Mouse (Mus musculus) MEL (cell line): ENCODE measurements at regions not wholly inside any gene's neighbourhood (a gene's known extent, or its start where the extent isn't known, plus 50 kb on each side); places are given as distances from the start of the nearest gene placed in this dataset.

Experiments used
- DNase-seq: peaks from one replicate; pipeline ENCODE4 v3.0.0; 2011; ENCODE audit warnings: low read depth, low spot score
- H3K27ac ChIP-seq: 2 replicates; pipeline ENCODE4 v1.5.1; 2012; ENCODE audit warnings: low read depth, mild to moderate bottlenecking, control low read depth, low read length, moderate library complexity; ENCODE audit not compliant: control insufficient read depth
- H3K27me3 ChIP-seq, 2 experiments: fragments of 150-350 bp in 1 of 2; sonication (generic) in 1 of 2; 2 replicates each; pipeline ENCODE4 v1.6.1; 2012; ENCODE audit warnings: low read length in 2 of 2, mild to moderate bottlenecking in 2 of 2, improper control_type of control experiment in 1 of 2, moderate library complexity in 1 of 2; ENCODE audit not compliant: insufficient read depth in 2 of 2, control insufficient read depth in 1 of 2
- H3K36me3 ChIP-seq, 2 experiments: 2 replicates each; pipeline ENCODE4 v1.6.1; 2012 to 2014; ENCODE audit warnings: low read length in 2 of 2, improper control_type of control experiment in 1 of 2, inconsistent platforms in 1 of 2, mild to moderate bottlenecking in 1 of 2; ENCODE audit not compliant: insufficient read depth in 2 of 2, control insufficient read depth in 1 of 2
- H3K4me1 ChIP-seq, 2 experiments: fragments of 150-350 bp in 1 of 2; sonication (generic) in 1 of 2; 2 replicates each; pipeline ENCODE4 v1.6.1; 2012; ENCODE audit warnings: low read length in 2 of 2, improper control_type of control experiment in 1 of 2, mild to moderate bottlenecking in 1 of 2; ENCODE audit not compliant: insufficient read depth in 2 of 2, control insufficient read depth in 1 of 2
- H3K4me3 ChIP-seq, 2 experiments: fragments of 150-350 bp in 1 of 2; sonication (generic) in 1 of 2; 2 replicates each; pipeline ENCODE4 v1.5.1; 2012; ENCODE audit warnings: low read depth in 2 of 2, low read length in 2 of 2, mild to moderate bottlenecking in 2 of 2, moderate library complexity in 2 of 2, control low read depth in 1 of 2, improper control_type of control experiment in 1 of 2; ENCODE audit not compliant: control insufficient read depth in 1 of 2, insufficient read depth in 1 of 2
- H3K79me2 ChIP-seq: 2 replicates; pipeline ENCODE4 v1.6.1; 2012; ENCODE audit warnings: mild to moderate bottlenecking, low read length, moderate library complexity; ENCODE audit not compliant: control insufficient read depth, poor library complexity, insufficient read depth
- H3K9ac ChIP-seq: 2 replicates; pipeline ENCODE4 v1.6.1; 2012; ENCODE audit warnings: low read depth, mild to moderate bottlenecking, control low read depth, low read length, moderate library complexity; ENCODE audit not compliant: control insufficient read depth, poor library complexity, severe bottlenecking
- H3K9me3 ChIP-seq: fragments of 150-350 bp; sonication (generic); replicated peaks from 2 replicates; pipeline ENCODE4 v1.6.1; 2012; ENCODE audit warnings: mild to moderate bottlenecking, low read length, improper control_type of control experiment, moderate library complexity; ENCODE audit not compliant: insufficient read depth
- E2F4 ChIP-seq: IDR thresholded peaks from 2 replicates; pipeline ENCODE4 v1.6.1; 2011; ENCODE audit warnings: low read depth, low read length, improper control_type of control experiment, borderline replicate concordance
- ELF1 ChIP-seq: IDR thresholded peaks from 2 replicates; pipeline ENCODE4 v1.6.1; 2014; ENCODE audit warnings: low read depth, mild to moderate bottlenecking, inconsistent platforms, low read length, improper control_type of control experiment, moderate library complexity
- ETS1 ChIP-seq: IDR thresholded peaks from 2 replicates; pipeline ENCODE4 v1.6.1; 2012; ENCODE audit warnings: low read depth, mild to moderate bottlenecking, inconsistent platforms, low read length, improper control_type of control experiment, moderate library complexity
- GABPA ChIP-seq: IDR thresholded peaks from 2 replicates; pipeline ENCODE4 v1.6.1; 2012; ENCODE audit warnings: low read depth, mild to moderate bottlenecking, inconsistent platforms, low read length, improper control_type of control experiment, moderate library complexity
- JUND ChIP-seq: IDR thresholded peaks from 2 replicates; pipeline ENCODE4 v1.6.1; 2011; ENCODE audit warnings: low read depth, mild to moderate bottlenecking, improper control_type of control experiment, low read length
- KAT2A ChIP-seq: conservative IDR thresholded peaks from 2 replicates; pipeline ENCODE4 v1.6.1; 2012; ENCODE audit warnings: low read depth, low read length, improper control_type of control experiment, inconsistent platforms
- MAFK ChIP-seq: IDR thresholded peaks from 2 replicates; pipeline ENCODE4 v1.6.1; 2011; ENCODE audit warnings: low read depth, mild to moderate bottlenecking, low read length, improper control_type of control experiment, borderline replicate concordance
- MAX ChIP-seq: IDR thresholded peaks from 2 replicates; pipeline ENCODE4 v1.6.1; 2011; ENCODE audit warnings: low read length, improper control_type of control experiment
- MAZ ChIP-seq: IDR thresholded peaks from 2 replicates; pipeline ENCODE4 v1.6.1; 2012; ENCODE audit warnings: low read depth, mild to moderate bottlenecking, inconsistent platforms, low read length, improper control_type of control experiment
- MEF2A ChIP-seq: IDR thresholded peaks from 2 replicates; pipeline ENCODE4 v1.6.1; 2014; ENCODE audit warnings: low read depth, mild to moderate bottlenecking, inconsistent platforms, low read length, improper control_type of control experiment; ENCODE audit not compliant: poor library complexity, insufficient replicate concordance, severe bottlenecking; ENCODE audit errors: extremely low read depth
- MXI1 ChIP-seq: IDR thresholded peaks from 2 replicates; pipeline ENCODE4 v1.6.1; 2011; ENCODE audit warnings: mild to moderate bottlenecking, low read depth, low read length, improper control_type of control experiment
- MYC ChIP-seq: IDR thresholded peaks from 2 replicates; pipeline ENCODE4 v1.6.1; 2011; ENCODE audit warnings: low read depth, mild to moderate bottlenecking, low read length, improper control_type of control experiment, moderate library complexity
- POLR2A ChIP-seq, 2 experiments: IDR thresholded peaks; 2 replicates each; pipeline ENCODE4 v1.6.1; 2011 to 2012; ENCODE audit warnings: low read length in 2 of 2, mild to moderate bottlenecking in 2 of 2, control low read depth in 1 of 2, improper control_type of control experiment in 1 of 2, low read depth in 1 of 2, moderate library complexity in 1 of 2; ENCODE audit not compliant: control insufficient read depth in 1 of 2, insufficient read depth in 1 of 2, poor library complexity in 1 of 2
- POLR2AphosphoS2 ChIP-seq: IDR thresholded peaks from 2 replicates; pipeline ENCODE4 v1.6.1; 2011; ENCODE audit warnings: low read length, improper control_type of control experiment
- RAD21 ChIP-seq: IDR thresholded peaks from 2 replicates; pipeline ENCODE4 v1.6.1; 2011; ENCODE audit warnings: mild to moderate bottlenecking, low read depth, low read length, improper control_type of control experiment
- RCOR1 ChIP-seq: IDR thresholded peaks from 2 replicates; pipeline ENCODE4 v1.6.1; 2012; ENCODE audit warnings: low read depth, mild to moderate bottlenecking, inconsistent platforms, low read length, improper control_type of control experiment
- TBP ChIP-seq: IDR thresholded peaks from 2 replicates; pipeline ENCODE4 v1.8.0; 2011; ENCODE audit warnings: low read depth, low read length, improper control_type of control experiment
- TCF12 ChIP-seq: IDR thresholded peaks from 2 replicates; pipeline ENCODE4 v1.6.1; 2014; ENCODE audit warnings: low read depth, mild to moderate bottlenecking, inconsistent platforms, low read length, improper control_type of control experiment, moderate library complexity
- USF1 ChIP-seq: IDR thresholded peaks from 2 replicates; pipeline ENCODE4 v1.6.1; 2014; ENCODE audit warnings: low read depth, mild to moderate bottlenecking, inconsistent platforms, low read length, improper control_type of control experiment, moderate library complexity
- ZC3H11A ChIP-seq: IDR thresholded peaks from 2 replicates; pipeline ENCODE4 v1.6.1; 2012; ENCODE audit warnings: low read depth, mild to moderate bottlenecking, inconsistent platforms, low read length, improper control_type of control experiment

GRCm38 (mm10) chr4:142474626-142475025, 235.4 kb upstream of the Kazn start:
- Histone ChIP-seq H3K9ac (no peak overlapping the region), H3K4me3 (no peak overlapping the region), H3K4me1 (no peaks in the 10 kb centered on the region), H3K27ac (no peak overlapping the region), H3K79me2 (no peaks in the 10 kb centered on the region), H3K36me3 (no peaks in the 10 kb centered on the region), H3K9me3 (no peaks in the 10 kb centered on the region), H3K27me3 (no peaks in the 10 kb centered on the region)
- TF ChIP-seq USF1 = no peak
- TF ChIP-seq MXI1 = no peak
- no peak for TF ChIP-seq ZC3H11A
- no peak for TF ChIP-seq JUND
- TF ChIP-seq MAZ = no peak
- no peak for TF ChIP-seq POLR2AphosphoS2
- TF ChIP-seq MAX = no peak
- TF ChIP-seq RAD21 = no peak
- no peak for TF ChIP-seq GABPA
- TF ChIP-seq TCF12 = no peak
- TF ChIP-seq ELF1 = no peak
- TF ChIP-seq RCOR1 = no peak
- TF ChIP-seq POLR2A (IDR thresholded peaks at IDR 0.05; ENCODE audit: control insufficient read depth in 1 of 2, insufficient read depth in 1 of 2, low read depth in 1 of 2, low read length in 2 of 2, poor library complexity in 1 of 2) = no peak
- TF ChIP-seq E2F4 = no peak
- no peak for TF ChIP-seq ETS1
- DNase-seq = no peak

GRCm38 (mm10) chr4:142474018-142474417, 234.8 kb upstream of the Kazn start:
- Histone ChIP-seq H3K9ac (no peak overlapping the region), H3K4me3 (no peak overlapping the region), H3K9me3 (no peaks in the 10 kb centered on the region), H3K4me1 (no peaks in the 10 kb centered on the region), H3K36me3 (no peaks in the 10 kb centered on the region), H3K27me3 (no peaks in the 10 kb centered on the region), H3K27ac (no peak overlapping the region), H3K79me2 (no peaks in the 10 kb centered on the region)
- TF ChIP-seq MAFK (no peak), TBP (no peak), MYC (no peak), KAT2A (no peak), ELF1 (no peak), MEF2A (no peak)
- no peak for DNase-seq
